Mouse (Mus musculus) gastrocnemius, postnatal 14 days (tissue): ENCODE results near the gene Naa16. TPM values are rescaled to one million over a fixed set of nuclear protein-coding genes. Genes with fewer than 3 reads are reported as not detected.

Source experiments
- DNase-seq: peaks from one replicate; pipeline ENCODE4 v3.0.0; 2021; ENCODE audit warnings: mixed read lengths
- intact Hi-C: fragments of 180-260 bp; cut with DNase I; formaldehyde crosslinking; loops from one replicate; pipeline ENCODE4 v1.15.1; 2025; ENCODE audit warnings: low total_unique reads
- total RNA-seq, 2 experiments: library from RNA; stranded (reverse); gene quantifications; 2 replicates each; pipeline ENCODE4 v1.2.3; 2021

The Naa16 gene
- total RNA-seq, 2 experiments from 2014 or later, result 14.8 TPM

- intact Hi-C loops, result no loop called here
Observed at GRCm38 (mm10) chr14:79335613-79336012, 55.0 kb downstream of the Naa16 start.

GRCm38 (mm10) chr14:79331936-79332335 lies 58.6 kb downstream of the Naa16 start:
- DNase-seq, result no peak
- intact Hi-C loops, result no loop called here

More at GRCm38 (mm10) chr14:79335613-79336012, 55.0 kb downstream of the Naa16 start:
- no peak for DNase-seq

GRCm38 (mm10) chr14:79330944-79331561 lies 59.5 kb downstream of the Naa16 start:
- DNase-seq, result no peak
- intact Hi-C loops, result no loop called here

- intact Hi-C loops, result no loop called here
- DNase-seq, result no peak
Observed at GRCm38 (mm10) chr14:79327033-79327432, 63.5 kb downstream of the Naa16 start.

- no peak for DNase-seq
- intact Hi-C loops, result loop anchor here (5.0 kb wide), 1 partner anchor 197 kb away; no protein-coding TSS in a partner anchor
Observed at GRCm38 (mm10) chr14:79324112-79324840, 66.3 kb downstream of the Naa16 start.

GRCm38 (mm10) chr14:79321881-79322280 lies 68.7 kb downstream of the Naa16 start:
- intact Hi-C loops, result loop anchor here (5.0 kb wide), 1 partner anchor 195 kb away; no protein-coding TSS in a partner anchor
- DNase-seq, result no peak

- no peak for DNase-seq
- intact Hi-C loops, result loop anchor here (5.0 kb wide), 1 partner anchor 194 kb away; no protein-coding TSS in a partner anchor
Observed at GRCm38 (mm10) chr14:79321152-79321551, 69.4 kb downstream of the Naa16 start.

- no peak for DNase-seq
- intact Hi-C loops, result no loop called here
Observed at GRCm38 (mm10) chr14:79317602-79318001, 73.0 kb downstream of the Naa16 start.

GRCm38 (mm10) chr14:79315877-79316276 lies 74.7 kb downstream of the Naa16 start:
- intact Hi-C loops, result no loop called here
- DNase-seq, result no peak

GRCm38 (mm10) chr14:79314245-79315010 lies 76.2 kb downstream of the Naa16 start:
- intact Hi-C loops, result no loop called here
- no peak for DNase-seq

- intact Hi-C loops, result no loop called here
Observed at GRCm38 (mm10) chr14:79313439-79314175, 77.0 kb downstream of the Naa16 start.

GRCm38 (mm10) chr14:79312719-79313118 lies 77.9 kb downstream of the Naa16 start:
- intact Hi-C loops, result no loop called here
- DNase-seq, result no peak

More at GRCm38 (mm10) chr14:79313439-79314175, 77.0 kb downstream of the Naa16 start:
- no peak for DNase-seq

GRCm38 (mm10) chr14:79311918-79312454 lies 78.6 kb downstream of the Naa16 start:
- intact Hi-C loops, result no loop called here
- DNase-seq, result no peak

GRCm38 (mm10) chr14:79309115-79309514 lies 81.5 kb downstream of the Naa16 start:
- intact Hi-C loops, result no loop called here
- no peak for DNase-seq

GRCm38 (mm10) chr14:79308364-79308763 lies 82.2 kb downstream of the Naa16 start:
- no peak for DNase-seq
- intact Hi-C loops, result no loop called here

GRCm38 (mm10) chr14:79307908-79308307 lies 82.7 kb downstream of the Naa16 start:
- DNase-seq, result no peak
- intact Hi-C loops, result no loop called here

GRCm38 (mm10) chr14:79307138-79307537 lies 83.4 kb downstream of the Naa16 start:
- no peak for DNase-seq
- intact Hi-C loops, result no loop called here

GRCm38 (mm10) chr14:79304873-79305464 lies 85.6 kb downstream of the Naa16 start:
- DNase-seq, result no peak
- intact Hi-C loops, result no loop called here

- intact Hi-C loops, result no loop called here
- DNase-seq, result no peak
Observed at GRCm38 (mm10) chr14:79303150-79303549, 87.4 kb downstream of the Naa16 start.
